Mouse (Mus musculus) thymus, postnatal 25 days (tissue): ENCODE measurements around the gene Ebf1.

ENCODE experiments used
- DNase-seq: peaks from one replicate; pipeline ENCODE4 v3.0.0; 2022

The Ebf1 gene

DNA sequence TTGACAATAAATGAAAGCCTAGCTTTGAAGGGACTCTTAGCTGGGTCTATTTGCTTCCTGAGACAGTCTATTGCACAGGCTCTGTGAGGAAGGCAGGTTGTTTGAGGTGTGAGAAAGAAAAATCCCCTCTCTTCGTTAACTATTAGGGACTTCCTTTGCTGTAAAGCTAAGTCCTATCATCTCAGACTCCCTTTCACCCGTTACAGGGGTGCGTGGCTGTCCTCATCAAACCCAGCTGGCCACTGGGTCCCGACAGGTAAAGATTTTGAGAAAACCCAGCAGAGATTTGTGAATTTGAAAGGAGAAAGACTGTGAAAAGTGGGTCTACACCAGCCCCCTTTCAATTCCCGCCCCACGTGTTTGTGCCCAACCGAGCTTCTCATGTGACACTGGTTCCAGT, 127.3 kb downstream of the Ebf1 start:
- DNase-seq, result no peak

DNA sequence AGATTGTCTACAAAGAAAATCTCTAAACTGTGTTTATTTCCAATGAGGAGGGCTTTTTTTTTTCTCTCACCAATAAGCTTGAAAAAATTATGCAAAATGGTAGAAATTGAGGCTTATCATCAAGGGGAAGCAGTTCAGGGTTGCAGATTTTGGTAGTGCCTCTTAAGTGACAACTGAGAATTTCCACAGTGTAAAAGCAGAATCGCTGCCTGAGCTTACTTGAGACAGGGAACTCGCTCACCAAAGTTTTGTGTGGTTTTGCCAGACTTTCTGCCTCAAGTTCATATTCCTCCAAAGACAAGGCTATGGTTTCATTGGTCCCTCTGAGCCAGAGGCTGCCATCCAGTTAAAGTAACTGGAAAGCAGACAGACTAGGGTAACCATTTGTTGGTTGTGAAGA, 128.8 kb downstream of the Ebf1 start:
- DNase-seq, result no peak

DNA sequence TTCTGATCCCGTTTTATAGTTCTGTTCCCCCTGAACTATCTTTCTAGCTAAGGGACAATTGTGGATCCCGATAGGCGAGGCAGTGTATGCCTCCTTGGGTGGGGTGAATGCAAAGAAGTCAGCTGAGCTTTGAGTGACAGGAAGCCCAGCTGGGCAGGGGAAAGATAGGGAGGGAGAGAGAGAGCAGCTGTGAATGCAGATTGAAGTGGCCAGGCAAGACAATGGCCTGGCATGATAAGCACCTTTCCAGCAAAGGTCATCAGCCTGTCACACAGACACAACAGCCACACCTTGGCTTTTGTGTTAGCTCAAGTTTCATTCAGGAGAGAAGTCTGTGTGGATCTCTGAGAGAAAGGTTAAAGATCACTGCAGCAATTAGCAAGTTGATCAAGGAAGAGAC, 129.6 kb downstream of the Ebf1 start:
- DNase-seq, result no peak

DNA sequence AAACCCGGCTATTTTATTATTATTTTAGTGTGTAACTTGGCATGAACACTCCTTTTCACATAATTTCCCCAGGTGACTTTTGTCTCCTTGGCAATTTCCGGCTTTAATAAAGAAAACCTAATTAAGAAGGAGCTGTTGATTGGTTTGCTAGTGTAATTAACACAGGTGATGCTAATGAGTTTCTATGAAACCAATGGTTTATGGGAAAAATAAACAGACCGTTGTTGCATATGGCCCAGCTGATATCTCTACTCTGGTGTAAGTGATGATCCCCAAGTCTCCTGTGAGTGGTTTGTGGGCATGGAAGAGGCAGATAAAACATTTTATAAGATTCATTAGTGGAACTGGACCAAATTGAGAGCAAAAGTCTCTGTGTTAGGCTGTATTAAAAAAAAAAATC, 132.2 kb downstream of the Ebf1 start:
- DNase-seq, result no peak

DNA sequence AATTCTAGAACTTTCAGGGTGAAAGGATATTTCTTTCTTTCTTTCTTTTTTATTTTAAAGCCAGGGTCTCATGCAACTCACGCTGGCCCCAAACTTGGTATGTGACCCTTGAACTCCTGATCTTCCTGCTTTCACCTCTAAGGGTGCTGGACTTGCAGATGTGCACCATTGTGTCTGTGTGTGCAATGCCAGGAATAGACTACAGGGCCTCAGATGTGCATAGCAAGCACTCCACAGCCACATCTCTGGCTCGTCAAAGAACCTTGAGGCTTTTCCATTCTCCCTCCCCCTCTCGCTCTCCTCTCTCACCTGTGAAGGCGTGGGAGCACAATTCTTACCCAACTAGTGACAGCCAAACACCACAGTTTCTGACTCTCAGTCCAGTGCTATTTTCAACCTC, 137.2 kb downstream of the Ebf1 start:
- DNase-seq, result no peak

DNA sequence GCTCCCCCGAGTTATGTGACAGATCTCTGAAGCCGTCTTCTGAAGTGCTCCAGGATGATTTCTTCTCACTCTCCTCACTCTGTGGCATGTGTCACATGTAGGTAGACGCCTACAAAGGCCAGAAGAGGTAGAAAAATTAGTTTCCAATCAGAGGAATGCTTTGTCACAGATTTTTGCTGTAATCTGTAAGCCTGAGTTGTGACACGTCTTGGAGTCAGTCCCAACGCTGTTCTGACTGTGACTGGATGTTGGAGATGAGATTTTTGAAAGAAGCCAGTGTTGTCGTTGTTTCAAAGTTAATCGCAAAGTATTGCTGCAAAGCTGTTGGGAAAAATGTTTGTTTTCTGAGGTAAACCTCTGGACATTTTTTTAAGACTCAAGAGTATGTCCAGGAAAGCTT, 139.2 kb downstream of the Ebf1 start:
- no peak for DNase-seq

DNA sequence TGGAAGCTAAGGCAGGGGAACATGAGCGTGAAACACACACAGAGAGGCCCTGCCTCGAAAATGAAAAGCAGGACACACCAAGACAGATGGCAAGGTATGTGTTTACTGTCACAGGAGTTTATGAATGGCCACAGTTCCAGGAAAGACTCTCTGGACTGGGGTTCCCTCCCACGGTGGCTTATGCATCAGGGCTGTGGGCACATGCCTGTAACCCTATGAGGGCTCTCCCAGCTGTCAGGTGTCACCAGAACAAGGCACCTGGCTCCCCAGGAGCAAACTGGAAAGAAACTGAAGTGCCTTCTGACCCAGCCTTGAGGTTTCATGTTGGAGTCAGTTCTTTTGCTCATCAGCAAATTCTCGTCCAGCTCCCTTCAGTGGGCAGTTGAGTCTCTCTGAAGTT, 141.7 kb downstream of the Ebf1 start:
- no peak for DNase-seq

DNA sequence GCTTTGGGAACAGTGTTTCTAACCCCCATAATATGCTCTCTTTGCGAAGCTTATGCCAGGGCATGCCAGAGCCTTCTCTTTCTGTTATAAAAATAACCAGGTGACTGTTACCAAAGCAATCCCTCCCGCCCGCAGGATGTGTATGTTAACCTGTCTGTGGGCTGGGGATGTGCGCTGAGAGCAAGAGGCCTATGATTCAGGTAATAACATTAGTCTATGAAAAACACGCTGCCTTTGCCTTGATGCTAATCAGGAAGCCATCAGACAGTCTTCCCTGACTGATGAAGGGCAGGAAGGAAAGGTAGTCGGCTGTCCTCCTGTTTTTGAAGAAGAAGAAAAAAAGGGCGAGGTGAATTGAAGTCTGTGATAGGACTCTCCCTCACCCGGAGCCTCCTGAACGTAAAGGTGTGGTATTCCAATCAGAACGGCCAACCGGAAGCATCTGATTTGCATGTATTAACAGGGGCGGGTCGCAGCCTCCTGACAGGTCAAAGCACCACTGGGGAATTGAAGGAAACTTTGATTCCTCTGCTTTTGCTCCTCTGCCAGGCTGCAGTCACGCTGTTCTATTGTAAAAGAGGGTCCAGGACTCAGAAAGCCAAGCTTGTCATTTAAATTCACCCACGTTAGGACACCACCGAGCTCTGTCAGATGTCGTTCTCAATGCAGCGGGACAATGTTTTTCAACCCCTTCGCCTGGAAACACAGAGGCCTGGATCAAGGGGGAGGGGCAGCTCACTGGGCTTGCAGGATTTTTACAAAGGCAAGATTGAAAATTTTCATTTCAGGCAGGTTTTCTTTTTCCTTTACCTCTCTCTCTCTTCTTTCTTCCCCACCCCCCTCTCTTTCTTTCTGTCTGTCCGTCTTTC, 144.2 kb downstream of the Ebf1 start:
- DNase-seq, result no peak

DNA sequence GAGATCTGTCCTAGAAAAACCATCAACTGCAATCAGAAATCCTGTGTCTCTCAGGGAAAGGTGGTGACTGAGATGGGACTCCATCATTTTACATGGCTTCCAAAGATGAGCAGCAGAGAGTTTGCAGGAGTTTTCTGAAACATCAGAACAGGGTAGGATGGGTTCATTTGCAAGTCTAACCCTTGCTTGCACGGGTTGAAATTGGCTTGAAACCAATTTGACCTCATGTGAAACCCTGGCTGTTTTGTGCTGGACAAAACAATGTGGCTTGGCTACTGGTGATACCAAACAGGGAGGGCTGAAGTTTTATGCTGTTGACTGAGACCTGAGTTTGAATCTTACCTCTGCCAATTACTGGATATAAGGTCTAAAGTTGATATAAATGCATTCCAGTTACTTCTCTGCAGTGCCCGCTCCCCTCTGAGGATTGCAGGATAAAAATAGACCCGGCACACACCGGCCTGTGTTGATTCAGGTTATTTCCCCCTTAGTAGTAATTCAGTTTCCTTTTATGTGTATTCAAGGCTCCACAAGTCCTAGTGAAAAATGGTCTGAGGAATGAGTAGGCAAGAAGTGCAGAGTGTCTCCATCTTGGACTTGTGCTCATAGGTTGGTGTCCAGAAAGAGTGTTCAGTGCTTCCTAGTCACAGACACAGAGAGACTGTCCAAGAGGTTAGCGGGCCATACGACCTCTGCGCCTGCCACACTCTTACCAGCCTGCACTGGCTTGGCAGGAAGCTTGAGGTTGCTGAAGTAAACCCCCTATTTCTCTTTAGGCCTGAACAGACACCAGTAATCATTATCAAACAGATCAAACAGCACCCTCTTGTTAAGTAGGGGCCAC, 147.1 kb downstream of the Ebf1 start:
- DNase-seq, result no peak

DNA sequence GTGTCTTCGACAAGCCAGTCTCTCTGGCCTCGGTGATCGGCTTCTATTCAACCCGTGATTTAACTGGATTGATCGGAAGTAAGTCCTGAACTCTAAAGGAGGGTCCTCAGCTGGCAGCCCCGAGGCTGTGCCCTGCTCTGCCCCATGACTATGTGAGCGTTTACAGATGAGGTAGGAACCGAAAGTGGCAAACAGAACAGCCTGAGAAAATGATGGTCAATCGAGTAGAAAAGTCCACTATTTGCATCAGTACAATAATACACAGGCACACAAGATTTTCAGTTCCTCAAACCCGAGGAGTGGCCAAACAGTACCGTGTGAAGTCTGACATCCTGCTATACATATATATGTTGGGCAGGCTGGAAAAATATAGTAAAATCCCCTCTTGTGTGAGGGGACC, 147.9 kb downstream of the Ebf1 start:
- no peak for DNase-seq

DNA sequence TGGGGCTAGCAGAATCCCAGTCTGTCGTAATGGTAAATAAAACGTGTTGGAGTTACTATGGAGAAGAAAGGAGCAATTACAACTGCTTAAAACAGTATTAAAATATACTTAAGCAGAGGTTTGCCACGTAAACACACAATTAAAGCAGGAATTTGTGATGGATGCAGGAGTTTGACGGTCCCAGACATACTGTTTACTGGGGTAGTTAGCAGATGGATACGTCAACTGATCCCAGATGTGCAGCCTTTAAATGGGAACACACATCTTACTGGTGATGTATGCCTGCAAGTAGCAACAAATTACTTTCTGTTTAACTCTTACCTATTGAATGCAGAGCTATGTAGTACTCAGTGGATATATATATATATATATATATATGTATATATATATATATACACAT, 149.1 kb downstream of the Ebf1 start:
- no peak for DNase-seq

DNA sequence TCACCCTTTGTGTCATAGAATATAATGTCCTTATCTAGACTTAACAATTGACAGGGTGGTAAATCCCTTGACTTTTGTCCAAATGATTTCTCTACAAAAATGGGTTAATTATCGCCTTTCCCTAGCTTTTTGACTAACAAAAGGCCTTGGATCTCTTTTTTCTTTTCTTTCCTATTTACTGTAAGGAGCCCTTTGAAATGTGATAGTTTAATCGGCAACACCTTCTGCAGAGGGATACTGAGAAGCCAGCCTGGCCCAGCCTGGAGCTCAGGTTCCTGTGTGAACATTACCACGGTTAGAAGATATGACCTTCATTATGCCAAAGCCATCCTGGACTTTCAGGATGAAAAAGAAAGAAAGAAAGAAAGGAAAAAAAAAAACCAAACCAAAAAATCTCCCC, 150.2 kb downstream of the Ebf1 start:
- DNase-seq, result no peak

DNA sequence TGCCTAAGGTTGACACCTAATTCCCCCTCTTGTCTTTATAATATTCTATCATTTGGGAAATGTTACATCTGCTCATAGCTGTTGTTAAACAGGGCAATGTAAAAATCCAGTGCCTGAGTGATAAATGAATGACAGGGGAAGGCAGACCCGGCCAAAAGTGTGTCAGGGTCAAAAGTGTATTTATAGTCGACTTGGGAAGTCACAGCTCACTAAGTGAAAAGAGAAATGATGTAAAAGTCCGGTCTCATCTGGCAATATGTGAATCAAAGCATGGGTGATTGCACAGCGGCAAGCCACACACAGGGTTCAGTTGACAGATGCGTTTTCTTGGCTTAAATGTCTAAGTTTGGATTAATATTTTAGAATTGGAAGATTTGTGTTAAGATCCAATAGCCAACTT, 151.2 kb downstream of the Ebf1 start:
- no peak for DNase-seq

DNA sequence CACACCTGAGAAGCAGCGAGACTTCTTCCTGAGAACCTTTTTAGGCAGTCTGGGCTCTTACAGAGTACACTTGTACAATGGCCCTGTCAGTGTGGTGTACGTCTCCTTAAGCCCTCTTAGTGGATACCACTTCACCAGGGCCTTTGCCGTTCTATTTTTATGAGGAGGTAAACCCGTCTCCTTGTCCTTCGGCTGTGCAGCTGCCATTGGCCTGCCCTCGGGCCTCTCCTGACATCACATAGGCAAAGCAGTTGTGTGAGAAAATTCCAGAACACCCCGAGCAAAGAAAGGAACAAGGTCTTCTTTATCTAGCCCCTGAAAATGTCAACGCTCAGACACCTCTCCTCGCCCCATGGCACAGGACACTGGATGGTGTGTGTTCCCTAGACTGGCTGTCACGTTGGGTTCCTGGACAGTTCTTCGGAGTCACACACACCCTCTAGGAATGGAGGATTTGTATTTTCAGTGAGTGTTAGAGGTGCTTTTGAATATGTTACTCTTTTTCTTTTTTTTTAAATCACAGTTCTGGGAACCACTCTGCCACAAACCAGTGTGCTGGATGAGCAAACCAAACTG, 154.0 kb downstream of the Ebf1 start:
- no peak for DNase-seq

DNA sequence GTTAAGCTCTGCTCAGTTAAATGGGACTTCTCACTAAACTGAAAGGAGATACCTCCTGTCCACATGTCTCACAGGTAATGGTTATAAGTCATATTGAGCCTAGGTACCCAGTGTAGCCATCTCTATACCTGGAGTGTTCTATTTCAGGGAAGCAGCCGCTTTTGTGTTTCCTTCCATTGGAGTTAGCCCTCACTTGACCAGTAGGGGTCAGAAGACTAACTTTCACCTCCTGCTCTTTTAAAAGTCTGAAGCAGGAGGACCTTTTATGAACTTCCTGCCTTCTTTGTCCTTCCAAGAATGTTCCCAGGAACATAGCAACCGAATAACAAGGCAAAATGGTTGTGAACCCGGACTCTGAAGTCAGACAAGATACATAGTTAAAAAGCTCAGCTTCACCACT, 157.3 kb downstream of the Ebf1 start:
- peak; percentile 6 for DNase-seq

DNA sequence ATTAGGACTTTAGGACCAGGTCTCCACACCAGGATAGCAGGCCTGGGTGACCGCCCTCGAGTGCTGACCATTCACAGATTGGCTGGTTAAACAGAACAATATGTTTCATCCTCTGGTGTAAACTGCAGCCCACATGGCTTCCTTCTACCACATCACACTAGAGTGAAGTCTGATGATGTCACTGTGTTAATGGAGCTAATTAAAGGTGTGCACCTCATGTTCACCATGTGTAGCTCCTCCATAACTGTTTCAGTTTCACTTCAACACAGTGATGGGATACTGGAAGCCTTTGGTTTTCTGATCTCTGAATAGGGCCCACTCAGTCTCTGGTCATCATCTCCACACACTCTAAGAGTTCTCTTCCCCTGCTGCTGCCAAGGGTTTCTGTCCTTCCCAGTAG, 158.4 kb downstream of the Ebf1 start:
- no peak for DNase-seq

DNA sequence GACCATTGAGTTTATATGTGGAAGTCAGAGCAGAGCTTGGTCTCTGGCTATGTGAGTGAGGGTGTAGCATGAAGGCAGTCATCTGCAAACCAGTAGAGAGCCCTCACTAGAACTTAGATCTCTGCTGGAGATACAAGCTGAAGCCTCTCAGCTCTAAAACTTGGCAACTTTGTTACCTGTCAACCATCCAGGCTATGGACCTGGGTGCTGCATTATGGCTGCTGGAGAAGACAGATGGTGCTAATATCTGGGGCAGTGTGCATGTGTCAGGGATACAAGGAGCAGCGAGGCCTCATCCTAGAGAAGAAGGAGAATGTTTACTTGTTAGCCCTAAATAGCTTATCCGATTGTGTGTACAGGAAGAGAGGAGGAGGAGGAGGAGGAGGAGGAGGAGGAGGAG, 159.4 kb downstream of the Ebf1 start:
- no peak for DNase-seq

DNA sequence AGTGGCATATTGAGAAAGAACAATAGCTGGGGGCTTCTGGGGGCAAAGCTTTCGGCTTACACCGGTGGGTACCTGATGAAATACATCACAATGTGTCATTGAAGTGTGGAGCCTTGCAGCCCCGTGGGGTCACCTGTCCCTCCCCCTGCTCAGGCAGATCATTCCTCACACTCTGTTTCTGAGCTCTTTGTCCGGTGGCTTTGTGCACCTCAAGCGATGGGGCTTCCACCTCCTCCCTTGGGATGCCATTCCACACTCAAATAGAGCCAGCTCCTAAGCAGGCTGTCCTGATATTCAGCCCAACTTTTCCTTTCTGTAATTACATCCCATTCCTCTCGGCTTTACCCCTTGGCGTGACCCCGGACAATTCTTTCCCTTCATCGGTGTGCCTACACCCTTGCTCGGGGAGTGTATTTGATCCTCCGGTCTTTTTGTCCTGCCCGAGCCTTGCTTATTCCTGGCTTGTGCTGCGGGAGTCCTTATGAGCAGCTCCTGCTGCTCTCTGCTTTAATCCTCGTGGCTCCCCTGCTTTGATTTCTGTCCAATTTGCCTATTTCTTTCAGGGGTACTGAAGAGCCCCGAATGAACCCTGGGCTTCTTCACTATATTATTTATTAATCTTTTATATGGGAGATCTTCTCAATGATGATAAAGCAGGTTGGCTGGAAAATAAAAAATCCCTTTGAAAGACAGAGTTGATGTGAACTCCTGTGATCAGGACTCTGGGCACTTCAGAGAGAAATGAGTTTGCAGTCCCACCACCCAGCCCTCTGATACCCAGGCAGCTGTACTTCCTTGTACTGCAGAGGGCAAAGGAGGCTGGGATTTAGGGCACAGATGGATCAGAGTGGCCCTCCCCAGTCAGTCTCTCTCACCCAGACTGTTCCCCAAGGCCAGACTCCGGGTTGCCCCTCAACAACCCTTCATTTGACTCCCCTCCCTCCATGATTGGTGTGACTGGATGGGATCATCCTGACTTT, 160.5 kb downstream of the Ebf1 start:
- no peak for DNase-seq

DNA sequence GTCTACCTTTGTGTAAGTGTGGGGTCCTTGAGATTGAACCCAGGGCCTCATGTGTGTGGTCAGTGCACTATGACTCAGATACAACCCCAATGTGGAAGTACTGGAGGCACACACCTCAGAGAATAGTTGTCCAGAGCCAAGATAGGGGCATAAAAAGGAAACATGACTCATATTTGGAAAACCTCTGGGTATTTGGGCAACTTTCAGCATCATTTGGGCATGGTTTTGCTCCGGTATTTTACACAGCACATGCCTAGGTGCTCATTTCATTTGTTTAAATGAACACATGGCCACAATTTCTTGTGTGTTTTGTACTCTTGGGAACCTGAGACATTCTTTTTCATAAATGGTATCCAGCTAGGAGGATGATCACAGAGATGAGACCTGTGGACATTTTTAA, 161.9 kb downstream of the Ebf1 start:
- DNase-seq, result no peak

DNA sequence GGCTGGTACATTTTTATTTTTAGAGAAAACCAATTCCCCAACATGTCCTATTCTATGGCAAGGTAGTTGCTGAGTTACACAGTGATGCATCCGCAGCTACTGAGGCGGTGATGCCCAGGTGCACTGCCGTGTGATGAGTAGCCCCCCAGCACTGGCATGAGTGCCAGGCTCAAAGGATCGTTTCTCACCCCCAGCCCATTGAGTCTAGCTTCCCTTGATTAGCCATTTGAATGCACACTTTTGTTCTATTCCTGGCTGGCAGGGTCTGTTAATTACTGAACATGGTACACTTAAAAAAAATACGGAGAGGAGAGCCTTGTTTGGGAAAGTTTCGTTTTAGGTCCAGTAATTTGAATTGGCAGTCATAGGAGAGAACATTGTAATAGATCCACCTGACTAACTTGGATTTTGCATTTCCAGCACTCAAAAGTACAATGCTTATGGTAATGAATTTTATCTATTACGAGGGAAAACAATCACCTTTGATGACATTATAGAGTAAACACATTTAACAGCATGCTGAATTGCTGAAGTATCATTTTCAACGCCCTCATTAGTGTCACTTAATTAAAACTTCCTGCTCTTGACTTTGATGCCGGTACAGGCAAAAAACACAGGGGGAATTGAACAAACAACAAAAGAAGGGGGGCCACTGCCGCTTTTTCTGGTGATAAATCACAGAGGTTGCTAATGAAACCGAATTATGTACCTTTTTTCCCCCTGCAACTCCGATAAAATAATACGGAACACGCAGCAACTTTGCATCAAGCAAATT, 167.3 kb downstream of the Ebf1 start:
- DNase-seq, result no peak

DNA sequence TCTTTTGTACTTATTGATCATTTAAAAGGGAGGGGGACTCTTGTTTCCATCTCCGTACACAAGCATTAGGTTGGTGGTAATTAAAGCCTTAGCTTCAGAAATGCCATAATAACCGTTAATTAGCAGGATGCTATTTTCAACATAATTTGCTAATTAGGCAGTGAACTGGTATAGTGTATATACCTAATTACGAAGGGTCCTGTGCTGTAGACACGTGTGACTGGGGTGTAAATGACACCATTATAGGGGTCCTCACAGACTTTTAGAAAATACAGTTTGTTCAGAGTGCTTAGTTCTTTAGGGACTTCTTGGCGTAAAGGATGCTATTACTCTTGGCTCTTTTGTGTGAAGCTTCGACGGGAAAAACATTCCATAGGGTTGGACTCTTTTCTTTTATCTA, 167.9 kb downstream of the Ebf1 start:
- DNase-seq, result no peak

DNA sequence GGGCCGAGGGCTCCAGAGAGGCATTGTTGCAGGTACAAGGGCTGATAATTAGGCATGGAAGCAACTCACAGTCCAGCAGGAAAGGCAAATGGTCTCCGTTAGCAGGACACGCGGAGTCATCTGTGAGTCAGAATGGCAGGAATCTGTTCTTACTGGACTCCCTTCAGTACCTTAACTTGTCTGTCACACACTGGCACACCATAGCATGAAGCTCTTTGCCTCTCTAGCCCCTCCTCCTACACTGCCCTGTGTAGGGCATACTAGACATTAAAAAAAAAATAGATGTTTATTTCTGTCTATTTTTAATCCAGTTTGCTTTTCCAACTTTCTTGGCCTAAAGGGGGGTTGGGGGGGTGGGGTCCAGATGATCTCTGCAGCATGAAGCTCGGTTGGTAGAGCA, 168.4 kb downstream of the Ebf1 start:
- no peak for DNase-seq
